Mouse (Mus musculus) regulatory T cell (primary cell): ENCODE measurements around the gene Pole3.

Source experiments
- in situ Hi-C: fragments of 300-600 bp; cut with MboI, MseI; formaldehyde crosslinking; loops from one replicate; pipeline ENCODE4 v1.15.1; 2025; ENCODE audit warnings: high pct_unique_total_duplicates

Gene Pole3

GRCm38 (mm10) chr4:62524651-62525488 is at the start of gene Pole3, which contains the start of gene 4933430I17Rik:
Gene Pole3, minus strand, starts transcription at chr4:62525068.
Gene 4933430I17Rik, plus strand, starts transcription at chr4:62525369.
- in situ Hi-C loops: no loop called here

GRCm38 (mm10) chr4:62570029-62570428 is 45.2 kb upstream of the Pole3 start:
- in situ Hi-C loops: loop anchor here (25.0 kb wide), 1 partner anchor 117 kb away; no protein-coding TSS in a partner anchor

GRCm38 (mm10) chr4:62569603-62570002 is 44.7 kb upstream of the Pole3 start:
- in situ Hi-C loops: loop anchor here (25.0 kb wide), 1 partner anchor 118 kb away; no protein-coding TSS in a partner anchor

GRCm38 (mm10) chr4:62568359-62568758 is 43.5 kb upstream of the Pole3 start:
- in situ Hi-C loops: loop anchor here (25.0 kb wide), 1 partner anchor 119 kb away; no protein-coding TSS in a partner anchor

GRCm38 (mm10) chr4:62567696-62568095 is 42.8 kb upstream of the Pole3 start:
- in situ Hi-C loops: loop anchor here (25.0 kb wide), 1 partner anchor 120 kb away; no protein-coding TSS in a partner anchor

- in situ Hi-C loops: loop anchor here (25.0 kb wide), 1 partner anchor 121 kb away; no protein-coding TSS in a partner anchor
Measured at GRCm38 (mm10) chr4:62566530-62566929, 41.7 kb upstream of the Pole3 start.

- in situ Hi-C loops: loop anchor here (5.0 to 25.0 kb wide), 3 partner anchors 100 to 195 kb away; no protein-coding TSS in a partner anchor
Measured at GRCm38 (mm10) chr4:62562006-62562405, 37.1 kb upstream of the Pole3 start.

GRCm38 (mm10) chr4:62561630-62562001 is 36.7 kb upstream of the Pole3 start:
- in situ Hi-C loops: loop anchor here (5.0 to 25.0 kb wide), 3 partner anchors 99 to 196 kb away; no protein-coding TSS in a partner anchor

- in situ Hi-C loops: loop anchor here (5.0 to 25.0 kb wide), 3 partner anchors 99 to 196 kb away; no protein-coding TSS in a partner anchor
Measured at GRCm38 (mm10) chr4:62560963-62561629, 36.2 kb upstream of the Pole3 start.

GRCm38 (mm10) chr4:62559797-62560329 is 35.0 kb upstream of the Pole3 start, which contains the start of gene Rgs3:
Gene Rgs3, plus strand, starts transcription at chr4:62559847.
- in situ Hi-C loops: loop anchor here (5.0 to 25.0 kb wide), 4 partner anchors 98 to 1375 kb away; no protein-coding TSS in a partner anchor

GRCm38 (mm10) chr4:62557436-62557835 is 32.6 kb upstream of the Pole3 start:
- in situ Hi-C loops: loop anchor here (10.0 to 25.0 kb wide), 2 partner anchors 130 to 1377 kb away; no protein-coding TSS in a partner anchor

- in situ Hi-C loops: loop anchor here (10.0 to 25.0 kb wide), 2 partner anchors 135 to 1383 kb away; no protein-coding TSS in a partner anchor
Measured at GRCm38 (mm10) chr4:62551966-62552365, 27.1 kb upstream of the Pole3 start.

- in situ Hi-C loops: no loop called here
Measured at GRCm38 (mm10) chr4:62544801-62545200, 19.9 kb upstream of the Pole3 start.

- in situ Hi-C loops: no loop called here
Measured at GRCm38 (mm10) chr4:62543782-62544181, 18.9 kb upstream of the Pole3 start.

GRCm38 (mm10) chr4:62541802-62542201 is 16.9 kb upstream of the Pole3 start:
- in situ Hi-C loops: no loop called here

- in situ Hi-C loops: no loop called here
Measured at GRCm38 (mm10) chr4:62533729-62534128, 8.9 kb upstream of the Pole3 start.

GRCm38 (mm10) chr4:62527655-62528054 is 2.8 kb upstream of the Pole3 start:
- in situ Hi-C loops: no loop called here

- in situ Hi-C loops: no loop called here
Measured at GRCm38 (mm10) chr4:62526256-62526655, 1.4 kb upstream of the Pole3 start.

GRCm38 (mm10) chr4:62525489-62525811 is 582 bp upstream of the Pole3 start:
- in situ Hi-C loops: no loop called here

GRCm38 (mm10) chr4:62520892-62521400 is 3.9 kb downstream of the Pole3 start:
- in situ Hi-C loops: no loop called here

- in situ Hi-C loops: loop anchor here (5.0 kb wide), 1 partner anchor 103 kb away; no protein-coding TSS in a partner anchor
Measured at GRCm38 (mm10) chr4:62519849-62520233, 5.0 kb downstream of the Pole3 start, which contains the start of gene Alad. Gene Alad, minus strand, starts transcription at chr4:62519918.
